Mouse (Mus musculus) embryonic facial prominence, embryonic 10.5 days (tissue): ENCODE measurements at regions not wholly inside any gene's neighbourhood (a gene's known extent, or its start where the extent isn't known, plus 50 kb on each side); places are given as distances from the start of the nearest gene placed in this dataset.

Experiments used
- DNase-seq: peaks from one replicate; pipeline ENCODE4 v3.0.0-alpha.2; 2017; ENCODE audit warnings: low spot score
- H3K27ac ChIP-seq: fragments of 300-500 bp; sonication (generic); replicated peaks from 2 replicates; pipeline ENCODE4 v1.5.1; 2016; ENCODE audit warnings: mild to moderate bottlenecking
- H3K27me3 ChIP-seq: fragments of 300-500 bp; sonication (generic); replicated peaks from 2 replicates; pipeline ENCODE4 v1.6.1; 2016; ENCODE audit warnings: low read depth, mild to moderate bottlenecking; ENCODE audit not compliant: poor library complexity, severe bottlenecking
- H3K36me3 ChIP-seq: fragments of 300-500 bp; sonication (generic); replicated peaks from 2 replicates; pipeline ENCODE4 v1.6.1; 2016; ENCODE audit warnings: mild to moderate bottlenecking, moderate library complexity
- H3K4me1 ChIP-seq: fragments of 300-500 bp; sonication (generic); 2 replicates; pipeline ENCODE4 v1.6.1; 2016
- H3K4me3 ChIP-seq: fragments of 300-500 bp; sonication (generic); 2 replicates; pipeline ENCODE4 v1.5.1; 2016; ENCODE audit warnings: mild to moderate bottlenecking, moderate library complexity
- H3K9me3 ChIP-seq: fragments of 300-500 bp; sonication (generic); 2 replicates; pipeline ENCODE4 v1.6.1; 2016; ENCODE audit warnings: mild to moderate bottlenecking
- WGBS: fragments of 180-500 bp; shearing (Covaris S2); methylation state at CpG from one replicate; pipeline ENCODE4 v1.1.7; 2016; 5-methylcytosine and 5-hydroxymethylcytosine counted together

GRCm38 (mm10) chr13:99577686-99578085 is 61.3 kb upstream of the Map1b start:
- Histone ChIP-seq H3K27me3 (no peaks in the 10 kb centered on the region), H3K4me1 (no peaks in the 10 kb centered on the region), H3K9me3 (no peaks in the 10 kb centered on the region), H3K4me3 (no peak overlapping the region), H3K36me3 (no peaks in the 10 kb centered on the region), H3K27ac (no peak overlapping the region)
- WGBS, result 87% methylated on average over 4 of the region's 4 CpGs
- DNase-seq, result no peak

DNA sequence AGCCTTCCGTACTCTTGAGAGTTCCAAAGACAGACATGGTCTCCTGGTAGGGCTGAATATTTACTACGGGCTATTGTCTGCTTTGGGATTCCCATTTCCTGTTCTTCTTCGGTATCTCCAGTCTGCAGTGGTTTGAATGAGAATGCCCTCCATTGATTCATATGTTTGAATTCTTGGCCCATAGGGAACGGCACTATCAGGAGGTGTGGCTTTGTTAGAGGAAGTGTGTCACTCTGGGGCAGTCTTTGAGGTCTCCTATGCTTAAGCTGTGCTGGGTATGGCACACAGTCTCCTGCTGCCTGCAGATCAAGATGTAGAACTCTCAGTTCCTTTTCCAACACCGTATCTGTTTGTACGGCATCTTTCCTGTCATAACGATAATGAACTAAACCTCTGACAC is 56.7 kb upstream of the Map1b start:
- Histone ChIP-seq H3K9me3 (no peaks in the 10 kb centered on the region), H3K4me1 (no peaks in the 10 kb centered on the region), H3K36me3 (no peaks in the 10 kb centered on the region), H3K4me3 (no peak overlapping the region), H3K27me3 (no peaks in the 10 kb centered on the region), H3K27ac (no peak overlapping the region)
- DNase-seq, result no peak
- WGBS, result 85% methylated on average over 7 of the region's 7 CpGs

DNA sequence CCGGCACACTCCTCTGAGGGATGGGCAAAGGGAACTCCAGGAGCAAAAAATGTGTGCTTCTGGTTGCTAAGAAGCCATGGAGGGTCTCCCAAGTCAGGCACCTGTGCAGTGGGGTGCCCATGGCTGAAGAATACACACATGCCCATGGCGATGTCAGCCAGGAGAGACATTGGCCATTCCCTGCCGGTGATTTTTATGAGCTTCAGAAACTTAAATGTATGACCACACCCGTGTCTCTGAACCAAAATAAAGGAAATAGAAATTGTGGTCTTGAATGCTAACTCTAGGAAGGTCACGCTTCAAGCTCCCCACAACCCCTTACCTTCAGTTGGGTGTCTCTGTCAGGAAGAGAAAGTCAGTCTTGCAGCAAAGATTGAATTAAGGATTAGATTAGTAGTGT is 56.0 kb upstream of the Map1b start:
- H3K9me3 ChIP-seq, result no peaks in the 10 kb centered on the region
- WGBS, result 91% methylated on average over 5 of the region's 5 CpGs
- H3K4me3 ChIP-seq, result no peak overlapping the region
- H3K36me3 ChIP-seq, result no peaks in the 10 kb centered on the region
- H3K27me3 ChIP-seq, result no peaks in the 10 kb centered on the region
- H3K27ac ChIP-seq, result no peak overlapping the region
- H3K4me1 ChIP-seq, result no peaks in the 10 kb centered on the region
- no peak for DNase-seq
